ENCODE assay signal across 25 mouse cellular contexts in the genomic region with DNA sequence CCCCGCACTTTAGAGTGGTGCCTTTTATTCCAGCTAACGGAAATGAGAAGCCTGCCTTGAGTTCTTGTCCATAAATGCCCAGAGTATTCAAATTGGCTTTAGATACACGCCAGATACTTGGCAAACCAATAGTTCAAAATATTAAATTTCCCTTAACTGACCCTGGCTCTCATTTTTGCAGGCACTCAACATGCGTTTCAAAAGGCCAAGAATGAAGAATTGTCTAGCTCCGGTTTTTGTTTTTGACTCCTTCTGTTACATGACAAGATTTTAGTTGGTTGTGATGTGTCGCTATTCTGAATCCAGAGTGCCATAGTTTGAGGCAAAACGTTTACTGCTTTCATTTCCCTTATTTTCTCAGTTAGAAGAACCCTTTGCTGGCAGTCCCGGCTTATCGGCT. TPM values are rescaled to one million over a fixed set of nuclear protein-coding genes. Genes with fewer than 3 reads are reported as not detected.
DNase-seq lines count a peak whose midpoint lies in the region; ATAC-seq lines count a peak whose summit lies in the region.
"Had no signal": no experiment of that assay in that cellular context is flagged by ENCODE, and none has a peak within 500 bp of the region (broad histone marks: within the 10 kb centered on the region; RNA-seq: fewer than 3 reads in every experiment).

No protein-coding gene starts in this region.

- H3K9ac ChIP-seq in heart, embryonic 14.5 days (ENCODE audit: low read length), result no peak overlapping the region
- H3K9ac ChIP-seq: embryonic facial prominence, embryonic 15.5 days; hindbrain, embryonic 12.5 days had no signal

- no peak overlapping the region for H3K27ac ChIP-seq in heart, embryonic 14.5 days (replicated peaks in 1 of 2; ENCODE audit: control insufficient read depth in 1 of 2, insufficient read depth in 1 of 2, low read depth in 2 of 2, low read length in 2 of 2)
- H3K27ac ChIP-seq: embryonic facial prominence, embryonic 15.5 days; forebrain, embryonic 10.5 days; hindbrain, embryonic 12.5 days had no signal

- H3K27me3 ChIP-seq in heart, embryonic 14.5 days (ENCODE audit: control insufficient read depth, insufficient read depth, low read length), result no peaks in the 10 kb centered on the region
- H3K27me3 ChIP-seq: embryonic facial prominence, embryonic 15.5 days; hindbrain, embryonic 12.5 days; Patski had no signal

- intact Hi-C loops in heart, postnatal 25 days (cut with DNase I), result no loop called here
- intact Hi-C loops in heart, postnatal 10 days (cut with DNase I), result no loop called here

- 0 out of 2 replicates have a peak overlapping the region, but pooled peaks have one; percentile 13 for H3K4me2 ChIP-seq in heart, embryonic 14.5 days (ENCODE audit: low read length)
- H3K4me2 ChIP-seq: embryonic facial prominence, embryonic 15.5 days; hindbrain, embryonic 12.5 days had no signal

- H3K4me1 ChIP-seq in heart, embryonic 14.5 days (ENCODE audit: control insufficient read depth in 2 of 2, insufficient read depth in 2 of 2, low read length in 2 of 2), result peaks cover 7 to 10% of the 10 kb centered on the region in 2 experiments; a peak in 3 of 4 replicates

- 67% methylated on average over 9 of the region's 9 CpGs for WGBS in heart, embryonic 14.5 days

- H3K4me3 ChIP-seq in heart, embryonic 14.5 days (ENCODE audit: control insufficient read depth in 1 of 2, insufficient read depth in 1 of 2, low read depth in 1 of 2, low read length in 2 of 2), result no peak overlapping the region
- H3K4me3 ChIP-seq: embryonic facial prominence, embryonic 15.5 days; erythroblast, embryonic 14.5 days; forebrain, embryonic 10.5 days; hindbrain, embryonic 12.5 days had no signal

- H3K36me3 ChIP-seq in heart, embryonic 14.5 days (ENCODE audit: control insufficient read depth, insufficient read depth, low read length), result no peaks in the 10 kb centered on the region
- H3K36me3 ChIP-seq: hindbrain, embryonic 12.5 days had no signal

- ATAC-seq in heart, embryonic 14.5 days (ENCODE audit: insufficient number of reproducible peaks, insufficient read depth, low FRiP score, low read depth), result no peak
- 0 out of 2 replicates have a peak, but pooled peaks have one; percentile 30 for ATAC-seq in granulocyte monocyte progenitor cell, adult 5-6 weeks (replicated peaks; ENCODE audit: poor library complexity, severe bottlenecking)
- ATAC-seq: activated CD4-positive, CD25-positive, alpha-beta regulatory T cell, adult 4 months; forebrain, embryonic 14.5 days; hindbrain, embryonic 16.5 days; inflammation-experienced regulatory T-cells, adult 6 months; intestine, postnatal 0 days; Patski had no signal

- DNase-seq in heart, adult 11 months, result peak; percentile 29
- DNase-seq in heart, postnatal 25 days (ENCODE audit: low spot score), result no peak
- DNase-seq in heart, postnatal 10 days, result no peak
- peak; percentile 72 for DNase-seq in A20 (ENCODE audit: low read depth, low spot score)
- DNase-seq in natural killer cell, adult 2 months (ENCODE audit: low spot score in 2 of 2), result no peak
- DNase-seq: adrenal gland, adult 2 months; adrenal gland, postnatal 25 days; cerebellum, adult 11 months; cerebellum, adult 8-10 months; cerebellum, postnatal 14 days; embryo, embryonic 11 days; gastrocnemius, postnatal 36 days; heart, postnatal 36 days had no signal

- no peaks in the 10 kb centered on the region for H3K9me3 ChIP-seq in heart, embryonic 14.5 days (ENCODE audit: control insufficient read depth, low read length)
- H3K9me3 ChIP-seq: embryonic facial prominence, embryonic 15.5 days; forebrain, embryonic 10.5 days; hindbrain, embryonic 12.5 days had no signal

RNA-seq across cellular contexts. Expression of gene Slc1a3, which starts 28.1 kb away (rescaled TPM):
- 1 to 10 TPM; 1.6 to 1.7 TPM for total RNA-seq in heart, postnatal 25 days (2021)
- polyA plus RNA-seq in heart, embryonic 14.5 days (2014; fragmentation: Nextera tagmentation; extraction: Ambion mirVana), result 13.3 and 13.7 TPM in 2 replicates
- 1 to 10 TPM; 1.3 to 3.4 TPM for total RNA-seq in heart, postnatal 10 days (2021)
- not detected in 2 replicates for total RNA-seq in granulocyte monocyte progenitor cell, adult 5-6 weeks (2014; fragmentation: Nextera tagmentation)
- 1.5 TPM in 1 of 2 replicates, not detected in the other for total RNA-seq in granulocyte monocyte progenitor cell, adult 5-6 weeks (2017)
- polyA plus RNA-seq: erythroblast, embryonic 14.5 days had no signal

Comparison
In these comparisons a context has a peak if more than half of its experiments do, and no peak if none do; other contexts are left out.
1. DNase-seq: peak in heart, adult 11 months (single experiment) and A20 (single experiment); none in heart, postnatal 25 days (single experiment), heart, postnatal 10 days (0 of 2) and natural killer cell, adult 2 months (0 of 2).